Comparison of ENCODE assay signal across 7 mouse cellular contexts in genomic region chr2:70661715-70662495, GRCm38 (mm10). TPM values are rescaled to one million over a fixed set of nuclear protein-coding genes. Genes with fewer than 3 reads are reported as not detected.
DNase-seq lines count a peak whose midpoint lies in the region; ATAC-seq and TF ChIP-seq lines count a peak whose summit lies in the region.

Gene Gm26558 (minus strand): TSS chr2:70662108.

- H3K36me3 ChIP-seq in spleen, adult 2 months (ENCODE audit: control insufficient read depth, insufficient read depth, low read length) = no peaks in the 10 kb centered on the region

- ATAC-seq in inflammation-experienced regulatory T-cells, adult 6 months = peak; percentile 33

- peak within 1 kb of the TSS; percentile 81 for H3K4me3 ChIP-seq in spleen, adult 2 months (ENCODE audit: extremely low read depth, insufficient read depth, insufficient read length)
- peak within 1 kb of the TSS; percentile 97 for H3K4me3 ChIP-seq in bone marrow macrophage, adult 2 months (ENCODE audit: insufficient read depth, low read length)
- peak within 1 kb of the TSS; percentile 97 for H3K4me3 ChIP-seq in embryonic fibroblast, embryonic 13.5 days (ENCODE audit: insufficient read depth, low read length)

- H3K27ac ChIP-seq in spleen, adult 2 months (ENCODE audit: insufficient read depth, low read length) = peak within 1 kb of the TSS; percentile 92
- H3K27ac ChIP-seq in bone marrow macrophage, adult 2 months (ENCODE audit: insufficient read depth, low read depth, low read length) = peak within 1 kb of the TSS; percentile 55
- H3K27ac ChIP-seq in embryonic fibroblast, embryonic 13.5 days (ENCODE audit: insufficient read depth, low read length) = peak within 1 kb of the TSS; percentile 79

- WGBS in spleen, adult 2 months = 1% methylated on average over 53 of the region's 54 CpGs

- TF ChIP-seq POLR2A in spleen, adult 2 months (IDR thresholded peaks at IDR 0.05; ENCODE audit: low read depth, low read length) = no peak
- no peak for TF ChIP-seq POLR2A in bone marrow macrophage, adult 2 months (IDR thresholded peaks at IDR 0.05; ENCODE audit: borderline replicate concordance, low read depth, low read length)
- no peak for TF ChIP-seq POLR2A in embryonic fibroblast, embryonic 13.5 days (IDR thresholded peaks at IDR 0.05; ENCODE audit: low read depth, low read length)

- DNase-seq in spleen, adult 2 months (ENCODE audit: low read depth in 1 of 2, low spot score in 2 of 2) = no peak
- no peak for DNase-seq in spleen, postnatal 14 days (ENCODE audit: low spot score in 2 of 2)
- peak; percentile 41 for DNase-seq in lung, postnatal 36 days
- no peak for DNase-seq in retina, postnatal 1 day

- H3K27me3 ChIP-seq in spleen, adult 2 months (ENCODE audit: control insufficient read depth, insufficient read depth, low read length) = peaks cover 2% of the 10 kb centered on the region; the same call in 1 of the 2 replicates

- H3K4me1 ChIP-seq in spleen, adult 2 months (ENCODE audit: control insufficient read depth, insufficient read depth, insufficient read length) = peaks cover 3% of the 10 kb centered on the region
- peaks cover 10% of the 10 kb centered on the region for H3K4me1 ChIP-seq in bone marrow macrophage, adult 2 months (ENCODE audit: control insufficient read depth, insufficient read depth, low read length)
- peaks cover 3% of the 10 kb centered on the region for H3K4me1 ChIP-seq in embryonic fibroblast, embryonic 13.5 days (ENCODE audit: control insufficient read depth, insufficient read depth, low read length)

- no peak for TF ChIP-seq CTCF in spleen, adult 2 months (IDR thresholded peaks at IDR 0.05; ENCODE audit: extremely low read depth, insufficient read depth, insufficient read length, insufficient replicate concordance)
- no peak for TF ChIP-seq CTCF in bone marrow macrophage, adult 2 months (IDR thresholded peaks at IDR 0.05; ENCODE audit: low read depth, low read length)
- no peak for TF ChIP-seq CTCF in embryonic fibroblast, embryonic 13.5 days (IDR thresholded peaks at IDR 0.05; ENCODE audit: borderline replicate concordance, insufficient read depth, low read length)

RNA-seq across cellular contexts. Expression of gene Gm26558, which starts in this region (rescaled TPM):
- polyA plus RNA-seq in spleen, adult 2 months (2012; rRNA removed) = 0.19 and 0.68 TPM in 2 replicates
- not detected in 2 replicates for polyA plus RNA-seq in bone marrow macrophage, adult 2 months (2012; ENCODE audit: insufficient read depth, insufficient read length, missing spikeins)
- not detected in 2 replicates for polyA plus RNA-seq in embryonic fibroblast, embryonic 13.5 days (2011; ENCODE audit: insufficient read length, low read depth, missing spikeins)
- polyA plus RNA-seq in inflammation-experienced regulatory T-cells, adult 6 months (2017; shearing (Covaris generic)) = not detected

Comparison
In these comparisons a context has a peak if more than half of its experiments do, and no peak if none do; other contexts are left out.
1. Peak in ATAC-seq in inflammation-experienced regulatory T-cells, adult 6 months; RNA of the gene not detected or under 1 TPM.